Mouse (Mus musculus): ENCODE data around the gene 1700001C19Rik.
A peak's percentile ranks its signal among the peaks of the same experiment; 100 is the strongest.

DNA sequence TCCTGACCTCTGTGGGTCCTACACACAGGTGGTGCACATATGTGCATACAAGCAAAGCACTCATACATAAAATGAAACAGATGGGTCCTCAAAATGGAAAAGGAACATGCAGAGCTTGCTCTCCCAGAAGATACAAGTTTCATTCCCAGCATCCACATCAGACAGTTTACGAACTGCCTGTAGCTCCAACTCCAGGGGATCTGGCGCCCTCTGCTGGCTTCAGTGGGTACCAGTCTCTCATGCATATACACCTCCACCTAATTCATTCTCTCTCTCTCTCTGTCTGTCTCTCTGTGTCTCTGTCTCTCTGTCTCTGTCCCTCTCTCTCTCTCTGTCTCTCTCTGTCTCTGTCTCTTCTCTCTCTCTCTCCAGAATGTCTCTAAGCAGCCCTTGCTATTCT, 45.2 kb upstream of the 1700001C19Rik start:
- peak; percentile 90 for TF ChIP-seq CTCF (IDR thresholded peaks at IDR 0.05; ENCODE audit: low read depth, low read length)
- TF ChIP-seq GATA1 (IDR thresholded peaks at IDR 0.05; ENCODE audit: borderline replicate concordance, low read length), result no peak
- no peak for TF ChIP-seq POLR2AphosphoS5 (IDR thresholded peaks at IDR 0.05; ENCODE audit: insufficient replicate concordance, low read depth, low read length)
- no peak for TF ChIP-seq TAL1 (conservative IDR thresholded peaks at IDR 0.05; ENCODE audit: low read depth, low read length)
- TF ChIP-seq GATA2 (IDR thresholded peaks at IDR 0.05; ENCODE audit: borderline replicate concordance, low read depth, low read length), result no peak

Measured in G1E (cell line).